Mouse (Mus musculus): ENCODE data around the gene Ptpn9. TPM values are rescaled to one million over a fixed set of nuclear protein-coding genes. Genes with fewer than 3 reads are reported as not detected.

Ptpn9 gene
- total RNA-seq, 1 experiment from 2014 or later, result 10.8 TPM

GRCm38 (mm10) chr9:57012393-57012792 is 17.7 kb downstream of the Ptpn9 start:
- no peak for ATAC-seq (ENCODE audit: extremely low read depth, insufficient number of reproducible peaks, low FRiP score, poor library complexity, severe bottlenecking)

- ATAC-seq (ENCODE audit: extremely low read depth, insufficient number of reproducible peaks, low FRiP score, poor library complexity, severe bottlenecking), result no peak
Observed at GRCm38 (mm10) chr9:57012895-57013294, 18.2 kb downstream of the Ptpn9 start.

GRCm38 (mm10) chr9:57013756-57014155 is 19.0 kb downstream of the Ptpn9 start:
- ATAC-seq (ENCODE audit: extremely low read depth, insufficient number of reproducible peaks, low FRiP score, poor library complexity, severe bottlenecking), result no peak

- no peak for ATAC-seq (ENCODE audit: extremely low read depth, insufficient number of reproducible peaks, low FRiP score, poor library complexity, severe bottlenecking)
Observed at GRCm38 (mm10) chr9:57014766-57015165, 20.0 kb downstream of the Ptpn9 start.

- no peak for ATAC-seq (ENCODE audit: extremely low read depth, insufficient number of reproducible peaks, low FRiP score, poor library complexity, severe bottlenecking)
Observed at GRCm38 (mm10) chr9:57017631-57018030, 22.9 kb downstream of the Ptpn9 start.

GRCm38 (mm10) chr9:57031756-57032155 is 37.0 kb downstream of the Ptpn9 start:
- no peak for ATAC-seq (ENCODE audit: extremely low read depth, insufficient number of reproducible peaks, low FRiP score, poor library complexity, severe bottlenecking)

GRCm38 (mm10) chr9:57056237-57056636 is 61.5 kb downstream of the Ptpn9 start:
- ATAC-seq (ENCODE audit: extremely low read depth, insufficient number of reproducible peaks, low FRiP score, poor library complexity, severe bottlenecking), result peak; percentile 83

- no peak for ATAC-seq (ENCODE audit: extremely low read depth, insufficient number of reproducible peaks, low FRiP score, poor library complexity, severe bottlenecking)
Observed at GRCm38 (mm10) chr9:57064164-57064563, 69.4 kb downstream of the Ptpn9 start.

- ATAC-seq (ENCODE audit: extremely low read depth, insufficient number of reproducible peaks, low FRiP score, poor library complexity, severe bottlenecking), result no peak
Observed at GRCm38 (mm10) chr9:57068266-57068665, 73.5 kb downstream of the Ptpn9 start.

- no peak for ATAC-seq (ENCODE audit: extremely low read depth, insufficient number of reproducible peaks, low FRiP score, poor library complexity, severe bottlenecking)
Observed at GRCm38 (mm10) chr9:57070262-57070661, 75.5 kb downstream of the Ptpn9 start.

- ATAC-seq (ENCODE audit: extremely low read depth, insufficient number of reproducible peaks, low FRiP score, poor library complexity, severe bottlenecking), result no peak
Observed at GRCm38 (mm10) chr9:57070800-57071545, 76.2 kb downstream of the Ptpn9 start.

GRCm38 (mm10) chr9:57071801-57072351 is 77.2 kb downstream of the Ptpn9 start, which contains the start of gene Sin3a:
Gene Sin3a (plus strand): TSS chr9:57072040.
- no peak for ATAC-seq (ENCODE audit: extremely low read depth, insufficient number of reproducible peaks, low FRiP score, poor library complexity, severe bottlenecking)

- ATAC-seq (ENCODE audit: extremely low read depth, insufficient number of reproducible peaks, low FRiP score, poor library complexity, severe bottlenecking), result no peak
Observed at GRCm38 (mm10) chr9:57072526-57072988, 77.8 kb downstream of the Ptpn9 start.

GRCm38 (mm10) chr9:57072989-57073789 is 78.5 kb downstream of the Ptpn9 start:
- peak; percentile 46 for ATAC-seq (ENCODE audit: extremely low read depth, insufficient number of reproducible peaks, low FRiP score, poor library complexity, severe bottlenecking)

- no peak for ATAC-seq (ENCODE audit: extremely low read depth, insufficient number of reproducible peaks, low FRiP score, poor library complexity, severe bottlenecking)
Observed at GRCm38 (mm10) chr9:57073790-57074094, 79.0 kb downstream of the Ptpn9 start.

- no peak for ATAC-seq (ENCODE audit: extremely low read depth, insufficient number of reproducible peaks, low FRiP score, poor library complexity, severe bottlenecking)
Observed at GRCm38 (mm10) chr9:57074171-57074821, 79.6 kb downstream of the Ptpn9 start.

GRCm38 (mm10) chr9:57074822-57075603 is 80.3 kb downstream of the Ptpn9 start:
- ATAC-seq (ENCODE audit: extremely low read depth, insufficient number of reproducible peaks, low FRiP score, poor library complexity, severe bottlenecking), result no peak

- peak; percentile 64 for ATAC-seq (ENCODE audit: extremely low read depth, insufficient number of reproducible peaks, low FRiP score, poor library complexity, severe bottlenecking)
Observed at GRCm38 (mm10) chr9:57075681-57076381, 81.1 kb downstream of the Ptpn9 start.

Data from neutrophil, adult 5-6 weeks (primary cell).